Mouse (Mus musculus) stomach, postnatal 0 days (tissue): ENCODE data around the gene Glrb.

ENCODE experiments used
- CTCF ChIP-seq: IDR thresholded peaks from 2 replicates; pipeline ENCODE4 v1.5.1; 2016; ENCODE audit warnings: antibody characterized with exemption, low read depth, mild to moderate bottlenecking, moderate library complexity
- EP300 ChIP-seq: optimal IDR thresholded peaks from 2 replicates; pipeline ENCODE3; 2016; ENCODE audit warnings: antibody characterized with exemption

DNA sequence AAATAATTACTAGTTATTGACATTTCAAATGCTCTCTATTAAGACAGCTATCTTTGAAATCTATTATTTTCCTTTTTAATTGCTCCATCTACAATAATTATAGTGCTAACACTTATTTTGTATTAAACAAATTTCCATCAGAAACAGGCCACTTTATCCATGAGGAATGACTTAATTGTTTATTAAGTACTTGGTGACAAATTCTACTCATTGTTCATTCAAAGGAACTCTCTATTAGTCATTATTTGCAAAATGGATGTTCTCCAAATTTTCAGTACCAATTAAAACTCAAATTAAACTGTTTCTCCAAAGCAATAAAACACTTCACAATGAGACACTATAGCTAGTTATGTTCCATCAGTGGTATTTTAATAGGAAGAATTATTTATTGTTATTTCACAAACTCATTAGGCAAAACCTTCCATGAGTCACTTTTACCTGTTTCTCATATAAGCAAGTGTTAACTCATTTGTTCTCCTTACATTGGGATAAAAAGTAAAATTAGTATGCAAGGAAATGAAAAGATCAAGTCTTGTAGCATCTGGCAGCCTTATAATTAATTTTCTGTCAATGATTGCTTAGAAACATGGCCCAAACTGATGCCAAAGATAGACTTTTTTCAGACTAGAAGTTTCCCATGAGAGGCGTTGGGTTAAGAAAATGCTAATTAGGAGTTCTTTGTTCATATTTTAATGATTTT lies 41.8 kb downstream of the Glrb start:
- no peak for TF ChIP-seq CTCF
- TF ChIP-seq EP300, result no peak
